Mouse (Mus musculus): Measurements from ENCODE around the gene Ndufc1. TPM values are rescaled to one million over a fixed set of nuclear protein-coding genes. Genes with fewer than 3 reads are reported as not detected.

Ndufc1 gene
- polyA plus RNA-seq, 1 experiment, result 361 TPM

DNA sequence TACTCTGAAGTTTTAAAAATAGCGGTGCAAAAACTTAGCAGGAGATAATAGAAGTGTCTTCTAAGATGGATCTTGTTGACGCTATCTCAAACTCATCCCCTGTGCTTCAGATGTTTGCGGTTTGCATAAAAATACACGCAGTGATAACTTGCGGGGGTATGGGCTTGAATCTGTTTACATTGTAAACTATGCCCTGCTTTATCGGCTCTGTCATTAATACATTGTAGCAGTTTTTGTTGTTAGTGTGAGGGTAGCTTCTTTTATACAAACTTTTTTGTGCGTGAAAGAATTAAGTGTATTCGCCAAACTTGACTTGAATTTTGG is 8.3 kb upstream of the Ndufc1 start:
- no peak for TF ChIP-seq CTCF (IDR thresholded peaks at IDR 0.05; ENCODE audit: control insufficient read depth, insufficient read depth, insufficient replicate concordance, low read depth, low read length)
- no peak for TF ChIP-seq POLR2A (IDR thresholded peaks at IDR 0.05; ENCODE audit: control insufficient read depth, low read depth, low read length)
- Histone ChIP-seq H3K27ac (ENCODE audit: control insufficient read depth, insufficient read depth, low read depth, low read length) (peak overlapping the region; percentile 98), H3K36me3 (ENCODE audit: control insufficient read depth, insufficient read depth, low read length) (no peaks in the 10 kb centered on the region), H3K27me3 (ENCODE audit: control insufficient read depth, insufficient read depth, low read length) (no peaks in the 10 kb centered on the region), H3K4me1 (ENCODE audit: control insufficient read depth, insufficient read depth, low read length) (peaks cover 2% of the 10 kb centered on the region; the same call in 1 of the 2 replicates), H3K4me3 (ENCODE audit: control insufficient read depth, low read depth, low read length) (peak overlapping the region; percentile 94)

DNA sequence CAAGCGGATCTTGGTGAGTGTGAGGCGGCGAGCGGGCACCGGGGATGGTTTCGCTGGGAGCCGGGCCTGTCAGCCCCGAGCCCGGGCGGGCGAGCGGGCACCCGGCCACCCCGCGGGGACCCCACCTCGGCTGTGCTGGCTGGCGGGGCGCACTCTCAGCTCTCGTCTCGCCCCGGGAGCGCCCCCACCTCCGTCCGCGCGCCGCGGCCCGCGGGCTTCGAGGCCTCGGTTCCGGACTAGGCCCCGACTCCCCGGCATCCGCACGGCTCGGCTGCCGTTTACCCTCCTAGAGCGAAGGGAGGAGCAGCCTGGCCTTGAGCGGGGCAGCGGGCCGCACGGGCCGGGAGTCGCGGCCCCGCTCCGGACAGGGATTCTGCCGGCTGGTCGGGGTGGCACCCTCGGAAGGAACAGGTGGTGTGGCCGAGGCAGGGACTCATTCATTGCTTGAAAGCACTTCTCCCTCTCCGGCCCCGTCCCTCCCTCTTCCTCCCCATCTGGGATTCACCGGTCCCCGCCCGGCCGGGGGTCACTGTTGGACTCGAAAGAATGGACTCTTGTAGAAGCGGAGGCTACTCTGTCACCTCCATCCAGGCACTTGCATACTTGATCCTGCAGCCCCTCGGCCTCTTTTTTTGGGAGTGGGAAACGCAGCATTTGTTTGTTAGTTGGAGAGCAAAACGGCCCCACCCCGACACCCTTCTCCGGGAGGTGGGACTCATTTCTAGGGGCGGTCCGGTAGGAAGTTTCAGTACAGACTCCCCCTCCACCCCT is 7.8 kb upstream of the Ndufc1 start:
- Histone ChIP-seq H3K4me1 (ENCODE audit: control insufficient read depth, insufficient read depth, low read length) (peaks cover 2% of the 10 kb centered on the region; the same call in 1 of the 2 replicates), H3K27me3 (ENCODE audit: control insufficient read depth, insufficient read depth, low read length) (no peaks in the 10 kb centered on the region), H3K4me3 (ENCODE audit: control insufficient read depth, low read depth, low read length) (peak overlapping the region; percentile 94), H3K27ac (ENCODE audit: control insufficient read depth, insufficient read depth, low read depth, low read length) (peak overlapping the region; percentile 98), H3K36me3 (ENCODE audit: control insufficient read depth, insufficient read depth, low read length) (no peaks in the 10 kb centered on the region)
- no peak for TF ChIP-seq CTCF (IDR thresholded peaks at IDR 0.05; ENCODE audit: control insufficient read depth, insufficient read depth, insufficient replicate concordance, low read depth, low read length)
- TF ChIP-seq POLR2A (IDR thresholded peaks at IDR 0.05; ENCODE audit: control insufficient read depth, low read depth, low read length), result no peak; the same call in 1 of the 2 replicates

DNA sequence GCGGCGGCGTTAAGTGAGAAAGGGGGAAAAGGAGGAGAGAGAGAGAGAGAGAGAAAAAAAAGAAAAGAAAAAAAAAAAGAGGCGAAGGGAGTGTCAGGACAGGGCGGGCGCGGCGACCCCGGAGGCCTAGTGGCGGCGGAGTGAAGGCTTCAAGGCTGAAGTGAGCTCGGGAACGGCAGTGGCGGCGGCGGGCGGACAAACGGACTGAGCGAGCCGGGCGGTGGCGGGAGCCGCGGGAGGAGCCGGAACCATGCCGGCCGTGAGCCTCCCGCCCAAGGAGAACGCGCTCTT is 7.2 kb upstream of the Ndufc1 start:
- H3K27me3 ChIP-seq (ENCODE audit: control insufficient read depth, insufficient read depth, low read length), result no peaks in the 10 kb centered on the region
- peak overlapping the region; percentile 98 for H3K27ac ChIP-seq (ENCODE audit: control insufficient read depth, insufficient read depth, low read depth, low read length)
- peaks cover 2% of the 10 kb centered on the region; the same call in 1 of the 2 replicates for H3K4me1 ChIP-seq (ENCODE audit: control insufficient read depth, insufficient read depth, low read length)
- TF ChIP-seq CTCF (IDR thresholded peaks at IDR 0.05; ENCODE audit: control insufficient read depth, insufficient read depth, insufficient replicate concordance, low read depth, low read length), result no peak
- no peak; the same call in 1 of the 2 replicates for TF ChIP-seq POLR2A (IDR thresholded peaks at IDR 0.05; ENCODE audit: control insufficient read depth, low read depth, low read length)
- no peaks in the 10 kb centered on the region for H3K36me3 ChIP-seq (ENCODE audit: control insufficient read depth, insufficient read depth, low read length)
- peak overlapping the region; percentile 94 for H3K4me3 ChIP-seq (ENCODE audit: control insufficient read depth, low read depth, low read length)

DNA sequence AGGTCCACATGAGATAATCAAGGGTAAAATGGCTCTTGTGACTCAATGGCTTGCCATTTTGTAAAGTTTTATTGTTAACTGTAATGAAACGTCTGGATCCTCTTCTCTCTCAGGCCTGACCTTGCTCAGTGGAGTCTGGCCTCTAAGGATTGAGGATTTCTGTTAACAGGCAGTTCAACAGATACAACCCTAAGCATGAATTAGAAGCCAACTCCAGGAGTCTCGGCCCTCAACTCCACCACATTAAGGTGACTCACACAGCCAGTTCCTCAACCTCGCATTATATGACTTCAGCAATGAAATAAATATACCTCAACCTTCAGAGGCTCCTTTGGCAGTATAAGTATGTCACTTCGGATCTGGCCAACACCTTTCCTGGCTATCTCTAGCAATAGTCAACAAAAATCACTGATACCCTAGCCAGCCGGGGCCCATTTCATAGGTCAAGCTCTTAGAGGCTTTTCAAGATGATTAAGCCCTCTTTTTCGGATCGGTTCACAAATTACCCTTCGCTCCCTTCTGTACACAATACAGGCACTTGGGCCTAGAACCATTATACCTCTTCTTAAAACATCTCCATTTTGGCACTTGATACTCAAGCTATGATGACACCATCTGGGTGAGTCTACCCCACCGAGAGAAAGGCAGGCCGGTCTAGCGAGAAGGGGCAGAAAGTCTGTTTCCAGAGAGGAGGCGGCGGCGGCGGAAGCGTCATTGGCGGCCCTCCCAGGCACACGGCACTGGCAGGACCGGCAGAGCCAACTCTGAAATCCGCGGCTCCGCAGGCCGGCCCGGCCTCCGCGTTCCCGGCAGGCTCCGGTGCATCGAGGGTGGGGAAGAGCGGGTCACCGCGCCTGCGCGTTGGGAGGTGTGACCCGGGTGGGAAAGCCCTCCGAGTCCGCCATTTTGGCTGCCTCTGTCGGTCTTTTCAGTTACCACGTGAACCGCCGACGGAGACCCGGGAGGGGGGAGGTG is 6.6 kb upstream of the Ndufc1 start, which contains the start of gene Naa15:
Gene Naa15, plus strand, starts transcription at position 51 of the 975 bp plus-strand sequence.
- peaks cover 2% of the 10 kb centered on the region; the same call in 1 of the 2 replicates for H3K4me1 ChIP-seq (ENCODE audit: control insufficient read depth, insufficient read depth, low read length)
- H3K27ac ChIP-seq (ENCODE audit: control insufficient read depth, insufficient read depth, low read depth, low read length), result peak within 1 kb of the TSS; percentile 98
- no peaks in the 10 kb centered on the region for H3K27me3 ChIP-seq (ENCODE audit: control insufficient read depth, insufficient read depth, low read length)
- peak within 1 kb of the TSS; percentile 94 for H3K4me3 ChIP-seq (ENCODE audit: control insufficient read depth, low read depth, low read length)
- TF ChIP-seq POLR2A (IDR thresholded peaks at IDR 0.05; ENCODE audit: control insufficient read depth, low read depth, low read length) (peak; percentile 79), CTCF (IDR thresholded peaks at IDR 0.05; ENCODE audit: control insufficient read depth, insufficient read depth, insufficient replicate concordance, low read depth, low read length) (no peak)
- no peaks in the 10 kb centered on the region for H3K36me3 ChIP-seq (ENCODE audit: control insufficient read depth, insufficient read depth, low read length)

DNA sequence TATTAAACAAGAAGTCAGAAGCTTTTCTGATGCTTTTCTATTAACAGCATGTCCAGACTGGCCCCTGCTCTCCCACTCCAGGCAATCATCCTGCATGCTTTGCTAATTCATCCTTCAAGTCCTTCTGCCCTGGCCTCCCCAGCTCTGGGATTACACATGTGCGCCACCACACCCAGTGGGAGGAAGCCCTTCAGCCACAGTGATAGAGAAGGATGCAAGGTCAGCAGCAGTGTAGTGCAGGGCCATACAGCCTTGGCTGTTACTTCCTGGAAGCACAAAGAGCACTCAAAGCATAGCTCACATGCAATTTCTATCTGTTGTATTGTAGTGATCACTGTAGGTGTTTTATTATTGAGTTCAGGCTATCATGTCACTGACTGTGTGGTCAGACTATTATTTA is 4.5 kb upstream of the Ndufc1 start:
- Histone ChIP-seq H3K36me3 (ENCODE audit: control insufficient read depth, insufficient read depth, low read length) (no peaks in the 10 kb centered on the region), H3K4me1 (ENCODE audit: control insufficient read depth, insufficient read depth, low read length) (peaks cover 2% of the 10 kb centered on the region; the same call in 1 of the 2 replicates), H3K4me3 (ENCODE audit: control insufficient read depth, low read depth, low read length) (no peak overlapping the region), H3K27me3 (ENCODE audit: control insufficient read depth, insufficient read depth, low read length) (no peaks in the 10 kb centered on the region), H3K27ac (ENCODE audit: control insufficient read depth, insufficient read depth, low read depth, low read length) (no peak overlapping the region)
- TF ChIP-seq CTCF (IDR thresholded peaks at IDR 0.05; ENCODE audit: control insufficient read depth, insufficient read depth, insufficient replicate concordance, low read depth, low read length) (no peak), POLR2A (IDR thresholded peaks at IDR 0.05; ENCODE audit: control insufficient read depth, low read depth, low read length) (no peak)

DNA sequence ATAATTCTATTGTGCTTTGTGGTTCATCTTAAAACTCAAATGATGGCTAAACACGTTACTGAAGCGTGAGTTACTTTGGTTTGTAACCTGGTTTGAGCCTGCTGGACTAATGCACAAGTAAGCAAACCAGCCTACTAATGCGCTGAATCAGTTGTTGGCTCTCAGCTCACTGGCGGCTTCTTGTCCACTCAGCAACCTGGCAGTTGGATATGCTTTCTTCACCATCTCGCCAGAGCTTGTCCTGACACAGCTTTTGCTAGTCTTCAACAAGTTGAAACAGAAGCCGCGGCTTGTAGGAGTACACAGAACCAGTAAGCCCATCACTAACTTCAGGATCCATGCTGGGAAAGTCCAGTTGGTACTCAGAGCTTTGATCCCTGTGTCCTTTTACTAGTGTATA is 3.7 kb upstream of the Ndufc1 start:
- Histone ChIP-seq H3K27ac (ENCODE audit: control insufficient read depth, insufficient read depth, low read depth, low read length) (no peak overlapping the region), H3K27me3 (ENCODE audit: control insufficient read depth, insufficient read depth, low read length) (no peaks in the 10 kb centered on the region), H3K4me1 (ENCODE audit: control insufficient read depth, insufficient read depth, low read length) (peaks cover 5% of the 10 kb centered on the region), H3K4me3 (ENCODE audit: control insufficient read depth, low read depth, low read length) (no peak overlapping the region), H3K36me3 (ENCODE audit: control insufficient read depth, insufficient read depth, low read length) (no peaks in the 10 kb centered on the region)
- TF ChIP-seq CTCF (IDR thresholded peaks at IDR 0.05; ENCODE audit: control insufficient read depth, insufficient read depth, insufficient replicate concordance, low read depth, low read length), result no peak
- TF ChIP-seq POLR2A (IDR thresholded peaks at IDR 0.05; ENCODE audit: control insufficient read depth, low read depth, low read length), result no peak
